Mouse (Mus musculus) embryonic facial prominence, embryonic 11.5 days (tissue): ENCODE data around the gene Tmem165. TPM values are rescaled to one million over a fixed set of nuclear protein-coding genes. Genes with fewer than 3 reads are reported as not detected.
A peak's percentile ranks its signal among the peaks of the same experiment; 100 is the strongest.

Experiments
- ATAC-seq: fragments of 200-750 bp; cut with Nextera tagmentation; replicated peaks from 2 replicates; pipeline ENCODE4 v1.8.0; 2017; ENCODE audit warnings: low read depth; ENCODE audit not compliant: insufficient number of reproducible peaks, low FRiP score, low TSS enrichment
- DNase-seq: peaks from one replicate; pipeline ENCODE4 v3.0.0-alpha.2; 2015; ENCODE audit warnings: low spot score
- H3K27ac ChIP-seq: fragments of 300-500 bp; sonication (generic); replicated peaks from 2 replicates; pipeline ENCODE4 v1.5.1; 2014; ENCODE audit warnings: mild to moderate bottlenecking, low read depth, low read length, control low read depth
- H3K27me3 ChIP-seq: fragments of 300-500 bp; sonication (generic); 2 replicates; pipeline ENCODE4 v1.6.1; 2014; ENCODE audit warnings: mild to moderate bottlenecking, low read length, moderate library complexity, mixed read lengths; ENCODE audit not compliant: control insufficient read depth, insufficient read depth
- H3K36me3 ChIP-seq: fragments of 300-500 bp; sonication (generic); replicated peaks from 2 replicates; pipeline ENCODE4 v1.6.1; 2014; ENCODE audit warnings: low read depth, mild to moderate bottlenecking, low read length, moderate library complexity, mixed read lengths; ENCODE audit not compliant: control insufficient read depth, insufficient read depth
- H3K4me1 ChIP-seq: fragments of 300-500 bp; sonication (generic); 2 replicates; pipeline ENCODE4 v1.6.1; 2014; ENCODE audit warnings: low read length, mixed read lengths; ENCODE audit not compliant: control insufficient read depth, insufficient read depth
- H3K4me2 ChIP-seq: fragments of 300-500 bp; sonication (generic); 2 replicates; pipeline ENCODE4 v1.6.1; 2014; ENCODE audit warnings: low read depth, mild to moderate bottlenecking, control low read depth, low read length, moderate library complexity
- H3K4me3 ChIP-seq: fragments of 300-500 bp; sonication (generic); 2 replicates; pipeline ENCODE4 v1.5.1; 2014; ENCODE audit warnings: low read depth, low read length, control low read depth
- H3K9ac ChIP-seq: fragments of 300-500 bp; sonication (generic); replicated peaks from 2 replicates; pipeline ENCODE4 v1.6.1; 2014; ENCODE audit warnings: mild to moderate bottlenecking, control low read depth, low read length
- H3K9me3 ChIP-seq: fragments of 300-500 bp; sonication (generic); replicated peaks from 2 replicates; pipeline ENCODE4 v1.6.1; 2016; ENCODE audit warnings: mild to moderate bottlenecking, low read length, inconsistent platforms, mixed read lengths; ENCODE audit not compliant: control insufficient read depth
- WGBS: fragments of 180-500 bp; shearing (Covaris S2); extraction: QIAGEN DNeasy Blood & Tissue Kit; methylation state at CpG from one replicate; pipeline ENCODE4 v1.1.7; 2014; 5-methylcytosine and 5-hydroxymethylcytosine counted together
- polyA plus RNA-seq: library from polyadenylated mRNA; unstranded; fragments of >200 nt; fragmentation: Nextera tagmentation; extraction: Ambion mirVana; gene quantifications from 2 replicates; pipeline ENCODE4 v1.2.1, GENCODE M21; 2014

The Tmem165 gene
- polyA plus RNA-seq, 1 experiment from 2014 or later: 125 TPM

DNA sequence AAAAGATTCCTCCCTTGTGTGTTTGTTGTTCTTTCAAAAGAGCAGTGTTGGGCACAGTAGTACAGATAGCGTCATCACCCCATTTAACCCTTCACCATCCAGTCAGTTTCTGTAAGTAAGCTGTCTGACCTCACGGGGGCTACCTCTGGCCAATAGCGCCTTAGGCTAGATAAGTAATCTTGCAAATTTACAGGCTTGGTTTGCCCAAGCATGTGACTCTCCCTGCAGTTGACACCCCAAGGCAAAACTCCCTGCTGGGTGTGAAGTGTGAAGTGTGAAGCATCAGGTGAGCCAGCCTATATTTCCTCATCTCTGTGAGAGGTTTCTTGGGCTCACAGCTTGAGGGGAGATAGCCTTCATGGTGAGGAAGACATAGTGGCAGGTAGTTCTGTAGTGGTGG lies 23.6 kb upstream of the Tmem165 start:
- no peak overlapping the region for H3K4me2 ChIP-seq
- ATAC-seq: no peak
- H3K4me1 ChIP-seq: no peaks in the 10 kb centered on the region
- no peak overlapping the region for H3K9ac ChIP-seq
- no peak overlapping the region for H3K27ac ChIP-seq
- no peaks in the 10 kb centered on the region for H3K27me3 ChIP-seq
- H3K4me3 ChIP-seq: no peak overlapping the region
- no peaks in the 10 kb centered on the region for H3K36me3 ChIP-seq
- no peak for DNase-seq
- H3K9me3 ChIP-seq: no peaks in the 10 kb centered on the region
- 54% methylated on average over 3 of the region's 3 CpGs for WGBS

GRCm38 (mm10) chr5:76161491-76161890 lies 22.2 kb upstream of the Tmem165 start:
- no peaks in the 10 kb centered on the region for H3K9me3 ChIP-seq
- DNase-seq (no peak), ATAC-seq (no peak)
- H3K4me1 ChIP-seq: no peaks in the 10 kb centered on the region
- no peaks in the 10 kb centered on the region for H3K36me3 ChIP-seq
- no peak overlapping the region for H3K27ac ChIP-seq
- H3K4me2 ChIP-seq: no peak overlapping the region
- 91% methylated on average over 6 of the region's 6 CpGs for WGBS
- H3K27me3 ChIP-seq: no peaks in the 10 kb centered on the region
- H3K4me3 ChIP-seq: no peak overlapping the region
- H3K9ac ChIP-seq: no peak overlapping the region

- 81% methylated on average over 5 of the region's 5 CpGs for WGBS
- H3K27ac ChIP-seq: no peak overlapping the region
- H3K4me3 ChIP-seq: no peak overlapping the region
- no peaks in the 10 kb centered on the region for H3K27me3 ChIP-seq
- H3K9ac ChIP-seq: no peak overlapping the region
- no peaks in the 10 kb centered on the region for H3K4me1 ChIP-seq
- DNase-seq (no peak), ATAC-seq (no peak)
- H3K9me3 ChIP-seq: no peaks in the 10 kb centered on the region
- H3K36me3 ChIP-seq: no peaks in the 10 kb centered on the region
- H3K4me2 ChIP-seq: no peak overlapping the region
Measured at GRCm38 (mm10) chr5:76162926-76163325, 20.8 kb upstream of the Tmem165 start.

DNA sequence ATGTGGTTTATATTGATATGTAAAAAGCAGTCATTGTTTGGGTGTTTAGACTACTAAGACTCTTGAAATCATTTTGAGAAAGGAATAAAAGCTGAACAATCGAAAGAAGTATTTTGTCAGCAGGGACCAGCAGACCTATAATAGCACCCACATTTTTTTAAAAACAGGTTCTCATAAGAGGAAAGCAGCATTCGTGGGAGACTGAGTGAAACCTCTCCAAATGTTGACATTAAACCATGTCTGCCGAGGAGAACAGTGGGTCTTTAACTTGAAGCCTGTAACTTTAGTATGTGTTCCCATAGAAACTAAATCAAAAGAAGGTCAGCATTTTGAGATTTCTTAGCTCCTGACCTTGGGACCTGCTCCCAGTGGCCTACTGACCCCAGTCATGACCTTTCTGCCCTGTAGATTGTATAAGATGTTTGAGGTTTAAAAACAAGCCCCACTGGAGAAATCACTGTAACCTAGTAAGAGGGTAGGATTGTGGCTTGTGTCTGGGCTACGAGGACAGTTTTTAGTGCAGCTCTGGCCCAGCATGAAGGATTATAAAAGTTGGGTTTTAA lies 19.8 kb upstream of the Tmem165 start:
- H3K27ac ChIP-seq: no peak overlapping the region
- no peak for ATAC-seq
- 27% methylated on average over 4 of the region's 4 CpGs for WGBS
- H3K36me3 ChIP-seq: no peaks in the 10 kb centered on the region
- no peak overlapping the region for H3K4me3 ChIP-seq
- H3K4me1 ChIP-seq: no peaks in the 10 kb centered on the region
- no peaks in the 10 kb centered on the region for H3K27me3 ChIP-seq
- H3K9me3 ChIP-seq: no peaks in the 10 kb centered on the region
- DNase-seq: no peak
- H3K4me2 ChIP-seq: no peak overlapping the region
- H3K9ac ChIP-seq: no peak overlapping the region

GRCm38 (mm10) chr5:76164827-76165226 lies 18.9 kb upstream of the Tmem165 start:
- no peak overlapping the region for H3K4me2 ChIP-seq
- no peaks in the 10 kb centered on the region for H3K9me3 ChIP-seq
- H3K36me3 ChIP-seq: no peaks in the 10 kb centered on the region
- H3K27ac ChIP-seq: no peak overlapping the region
- 41% methylated on average over 7 of the region's 7 CpGs for WGBS
- H3K4me1 ChIP-seq: no peaks in the 10 kb centered on the region
- no peaks in the 10 kb centered on the region for H3K27me3 ChIP-seq
- peak; percentile 23 for DNase-seq
- no peak overlapping the region for H3K9ac ChIP-seq
- H3K4me3 ChIP-seq: no peak overlapping the region
- no peak for ATAC-seq

- WGBS: 87% methylated on average over 4 of the region's 4 CpGs
- no peaks in the 10 kb centered on the region for H3K4me1 ChIP-seq
- no peak for ATAC-seq
Measured at GRCm38 (mm10) chr5:76170522-76170921, 13.2 kb upstream of the Tmem165 start.

GRCm38 (mm10) chr5:76171039-76171438 lies 12.6 kb upstream of the Tmem165 start:
- no peak for ATAC-seq

More at GRCm38 (mm10) chr5:76170522-76170921, 13.2 kb upstream of the Tmem165 start:
- Histone ChIP-seq H3K4me3 (no peak overlapping the region), H3K4me2 (no peak overlapping the region), H3K9ac (no peak overlapping the region), H3K27ac (no peak overlapping the region), H3K27me3 (no peaks in the 10 kb centered on the region), H3K36me3 (no peaks in the 10 kb centered on the region), H3K9me3 (no peaks in the 10 kb centered on the region)
- DNase-seq: no peak

DNA sequence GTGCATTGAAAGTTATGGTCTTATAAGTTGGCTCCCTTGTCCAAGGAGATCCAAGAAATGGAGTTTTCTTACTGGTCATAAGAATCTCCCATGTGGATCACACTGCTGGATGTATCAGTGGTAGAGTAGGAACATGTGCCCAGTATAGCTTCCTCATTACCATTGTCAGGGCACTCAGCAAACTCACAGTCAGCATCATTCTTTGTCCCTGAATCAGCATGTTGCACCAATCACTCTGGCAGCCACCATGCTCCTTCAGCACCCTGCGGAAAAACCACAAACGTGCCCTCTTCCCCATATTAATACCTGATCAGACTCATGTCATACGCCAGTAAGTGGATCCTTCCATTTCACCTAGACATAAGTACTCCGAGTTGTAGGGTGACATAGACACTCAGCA lies 8.6 kb upstream of the Tmem165 start:
- no peak overlapping the region for H3K27ac ChIP-seq
- DNase-seq (no peak), ATAC-seq (no peak)
- H3K9me3 ChIP-seq: no peaks in the 10 kb centered on the region
- WGBS: 88% methylated on average over 4 of the region's 4 CpGs
- no peaks in the 10 kb centered on the region for H3K36me3 ChIP-seq
- no peaks in the 10 kb centered on the region for H3K27me3 ChIP-seq
- H3K4me1 ChIP-seq: no peaks in the 10 kb centered on the region
- H3K9ac ChIP-seq: no peak overlapping the region
- H3K4me3 ChIP-seq: no peak overlapping the region
- no peak overlapping the region for H3K4me2 ChIP-seq

More at GRCm38 (mm10) chr5:76171039-76171438, 12.6 kb upstream of the Tmem165 start:
- Histone ChIP-seq H3K9me3 (no peaks in the 10 kb centered on the region), H3K36me3 (no peaks in the 10 kb centered on the region), H3K4me2 (no peak overlapping the region), H3K27me3 (no peaks in the 10 kb centered on the region), H3K4me3 (no peak overlapping the region), H3K4me1 (no peaks in the 10 kb centered on the region), H3K27ac (no peak overlapping the region), H3K9ac (no peak overlapping the region)
- no peak for DNase-seq
